Mouse (Mus musculus): ENCODE measurements at regions not wholly inside any gene's neighbourhood (a gene's known extent, or its start where the extent isn't known, plus 50 kb on each side); places are given as distances from the start of the nearest gene placed in this dataset.
"Not testable (repeated sequence)": the region's sequence is repeated elsewhere in the genome, so short reads cannot be mapped to it uniquely, and the experiment has no call there.

DNA sequence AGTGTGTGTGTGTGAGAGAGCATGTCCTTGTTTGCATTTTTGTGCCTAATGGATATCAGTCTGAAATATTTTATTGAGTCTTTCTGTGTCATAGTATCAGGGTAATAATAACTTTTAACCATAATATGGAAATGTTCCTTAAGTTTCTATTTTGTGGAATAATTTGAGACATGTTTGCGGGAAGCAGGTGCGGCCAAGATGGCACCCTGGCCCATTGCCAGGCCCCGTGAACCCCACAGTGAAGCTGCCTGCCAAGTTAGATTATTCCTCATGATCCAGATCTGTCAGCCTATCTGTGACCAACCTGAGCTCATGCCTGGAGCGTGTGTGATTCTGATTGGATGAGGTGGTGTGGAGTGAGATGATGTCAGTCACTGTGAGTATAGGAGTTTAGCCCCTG is 772.2 kb upstream of the Pou3f2 start:
- H3K4me3 ChIP-seq (ENCODE audit: control insufficient read depth in 1 of 2, insufficient read depth in 1 of 2, low read depth in 2 of 2, low read length in 2 of 2), result no peak overlapping the region
- DNase-seq (ENCODE audit: low read depth, low spot score), result no peak
- H3K79me2 ChIP-seq (ENCODE audit: control insufficient read depth, insufficient read depth, low read length, poor library complexity), result no peaks in the 10 kb centered on the region
- no peaks in the 10 kb centered on the region for H3K27me3 ChIP-seq (ENCODE audit: control insufficient read depth in 1 of 2, insufficient read depth in 2 of 2, low read length in 2 of 2)
- no peak overlapping the region for H3K9ac ChIP-seq (ENCODE audit: control insufficient read depth, low read depth, low read length, poor library complexity, severe bottlenecking)
- H3K27ac ChIP-seq (ENCODE audit: control insufficient read depth, low read depth, low read length), result no peak overlapping the region
- no peaks in the 10 kb centered on the region for H3K9me3 ChIP-seq (replicated peaks; ENCODE audit: insufficient read depth, low read length)
- H3K36me3 ChIP-seq (ENCODE audit: control insufficient read depth in 1 of 2, insufficient read depth in 2 of 2, low read length in 2 of 2), result no peaks in the 10 kb centered on the region
- H3K4me1 ChIP-seq (ENCODE audit: control insufficient read depth in 1 of 2, insufficient read depth in 2 of 2, low read length in 2 of 2), result no peaks in the 10 kb centered on the region
- TF ChIP-seq ZC3H11A (IDR thresholded peaks at IDR 0.05; ENCODE audit: low read depth, low read length) (no peak), POLR2AphosphoS5 (IDR thresholded peaks at IDR 0.05; ENCODE audit: borderline replicate concordance, low read depth, low read length) (no peak), MEF2A (IDR thresholded peaks at IDR 0.05; ENCODE audit: extremely low read depth, insufficient replicate concordance, low read depth, low read length, poor library complexity, severe bottlenecking) (no peak)

DNA sequence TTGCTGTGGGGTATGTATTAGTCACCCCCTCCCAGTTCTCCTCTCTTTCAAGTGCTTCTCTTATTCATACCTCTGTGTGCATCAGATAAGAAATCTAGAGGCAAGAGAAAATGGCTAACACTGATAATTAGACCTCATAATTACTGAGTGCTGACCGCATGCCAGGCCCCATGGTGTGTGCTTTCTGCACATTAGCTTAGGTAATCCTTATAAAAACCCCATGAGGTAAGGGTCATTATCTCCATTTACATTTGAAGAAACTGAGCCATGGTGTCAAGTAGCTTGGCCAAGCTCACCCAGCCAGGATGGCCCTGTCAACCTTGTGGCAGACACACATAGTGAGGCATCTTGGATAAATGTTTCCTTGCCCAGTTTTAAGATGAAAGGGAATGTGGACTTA is 746.8 kb upstream of the Pou3f2 start:
- Histone ChIP-seq H3K4me1 (ENCODE audit: control insufficient read depth in 1 of 2, insufficient read depth in 2 of 2, low read length in 2 of 2) (no peaks in the 10 kb centered on the region), H3K36me3 (ENCODE audit: control insufficient read depth in 1 of 2, insufficient read depth in 2 of 2, low read length in 2 of 2) (no peaks in the 10 kb centered on the region), H3K9ac (ENCODE audit: control insufficient read depth, low read depth, low read length, poor library complexity, severe bottlenecking) (no peak overlapping the region), H3K79me2 (ENCODE audit: control insufficient read depth, insufficient read depth, low read length, poor library complexity) (no peaks in the 10 kb centered on the region), H3K9me3 (replicated peaks; ENCODE audit: insufficient read depth, low read length) (no peaks in the 10 kb centered on the region), H3K4me3 (ENCODE audit: control insufficient read depth in 1 of 2, insufficient read depth in 1 of 2, low read depth in 2 of 2, low read length in 2 of 2) (no peak overlapping the region), H3K27me3 (ENCODE audit: control insufficient read depth in 1 of 2, insufficient read depth in 2 of 2, low read length in 2 of 2) (no peaks in the 10 kb centered on the region), H3K27ac (ENCODE audit: control insufficient read depth, low read depth, low read length) (no peak overlapping the region)
- TF ChIP-seq EP300 (IDR thresholded peaks at IDR 0.05; ENCODE audit: low read depth in 1 of 2, low read length in 2 of 2), result no peak
- TF ChIP-seq NRF1 (IDR thresholded peaks at IDR 0.05; ENCODE audit: insufficient read depth, low read depth, low read length, poor library complexity, severe bottlenecking), result no peak
- TF ChIP-seq NELFE (IDR thresholded peaks at IDR 0.05; ENCODE audit: low read depth, low read length), result no peak
- no peak for TF ChIP-seq TCF12 (IDR thresholded peaks at IDR 0.05; ENCODE audit: low read depth, low read length)
- TF ChIP-seq MYC (IDR thresholded peaks at IDR 0.05; ENCODE audit: low read depth, low read length), result no peak
- DNase-seq (ENCODE audit: low read depth, low spot score), result no peak

DNA sequence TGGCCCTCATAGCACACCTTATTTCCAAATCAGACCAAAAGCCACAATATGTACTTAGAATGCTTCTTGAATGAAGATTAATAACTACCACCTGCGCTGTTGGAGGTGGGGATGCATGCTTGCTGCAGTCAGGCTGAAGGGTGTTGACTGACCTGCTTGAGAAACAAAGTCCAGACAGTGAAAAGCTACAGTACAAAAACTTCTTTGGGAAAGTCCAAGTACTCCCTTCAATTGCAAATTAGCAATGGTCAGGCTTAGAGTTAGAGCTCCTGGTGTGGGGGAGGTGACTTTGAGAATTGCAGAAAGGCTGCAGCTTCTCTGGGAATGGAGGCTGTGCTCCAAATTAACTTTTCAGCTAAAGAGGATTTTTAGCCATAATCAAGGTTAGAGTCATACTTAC is 706.6 kb upstream of the Pou3f2 start:
- not testable (repeated sequence) for H3K27ac ChIP-seq (ENCODE audit: control insufficient read depth, low read depth, low read length); H3K27me3 ChIP-seq (ENCODE audit: control insufficient read depth in 1 of 2, insufficient read depth in 2 of 2, low read length in 2 of 2); H3K36me3 ChIP-seq (ENCODE audit: control insufficient read depth in 1 of 2, insufficient read depth in 2 of 2, low read length in 2 of 2); H3K9ac ChIP-seq (ENCODE audit: control insufficient read depth, low read depth, low read length, poor library complexity, severe bottlenecking); H3K4me3 ChIP-seq (ENCODE audit: control insufficient read depth in 1 of 2, insufficient read depth in 1 of 2, low read depth in 2 of 2, low read length in 2 of 2); H3K4me1 ChIP-seq (ENCODE audit: control insufficient read depth in 1 of 2, insufficient read depth in 2 of 2, low read length in 2 of 2); H3K79me2 ChIP-seq (ENCODE audit: control insufficient read depth, insufficient read depth, low read length, poor library complexity); DNase-seq (ENCODE audit: low read depth, low spot score); H3K9me3 ChIP-seq (replicated peaks; ENCODE audit: insufficient read depth, low read length)

Data from MEL (cell line).